Mouse (Mus musculus): ENCODE measurements around the gene 4932438A13Rik.

Gene 4932438A13Rik

GRCm38 (mm10) chr3:36918322-36918721 is 55.4 kb downstream of the 4932438A13Rik start:
- in situ Hi-C loops (cut with MboI, MseI), result no loop called here

- in situ Hi-C loops (cut with MboI, MseI), result no loop called here
Measured at GRCm38 (mm10) chr3:36941572-36941971, 78.7 kb downstream of the 4932438A13Rik start.

- in situ Hi-C loops (cut with MboI, MseI), result no loop called here
Measured at GRCm38 (mm10) chr3:36942108-36942507, 79.2 kb downstream of the 4932438A13Rik start.

GRCm38 (mm10) chr3:36943706-36944105 is 80.8 kb downstream of the 4932438A13Rik start:
- in situ Hi-C loops (cut with MboI, MseI), result no loop called here

- in situ Hi-C loops (cut with MboI, MseI), result no loop called here
Measured at GRCm38 (mm10) chr3:37037979-37038378, 175.1 kb downstream of the 4932438A13Rik start.

- in situ Hi-C loops (cut with MboI, MseI), result no loop called here
Measured at GRCm38 (mm10) chr3:37039811-37040210, 176.9 kb downstream of the 4932438A13Rik start.

- in situ Hi-C loops (cut with MboI, MseI), result no loop called here
Measured at GRCm38 (mm10) chr3:37051491-37051890, 188.6 kb downstream of the 4932438A13Rik start.

GRCm38 (mm10) chr3:37063406-37063805 is 200.5 kb downstream of the 4932438A13Rik start, which contains the start of gene Adad1:
Gene Adad1 (plus strand): TSS chr3:37063527.
- in situ Hi-C loops (cut with MboI, MseI), result no loop called here

GRCm38 (mm10) chr3:37073211-37073610 is 210.3 kb downstream of the 4932438A13Rik start:
- in situ Hi-C loops (cut with MboI, MseI), result loop anchor here in 1 of 2 experiments (5.0 kb wide), 1 partner anchor 129 kb away; no protein-coding TSS in a partner anchor

GRCm38 (mm10) chr3:37084860-37085259 is 222.0 kb downstream of the 4932438A13Rik start:
- in situ Hi-C loops (cut with MboI, MseI), result no loop called here

- in situ Hi-C loops (cut with MboI, MseI), result no loop called here
Measured at GRCm38 (mm10) chr3:37090721-37091120, 227.8 kb downstream of the 4932438A13Rik start.
